Mouse (Mus musculus) frontal cortex, postnatal 25 days (tissue): ENCODE results near the gene Shkbp1.

Experiments used
- DNase-seq, 2 experiments: peaks; one replicate each; pipeline ENCODE4 v3.0.0; 2022; ENCODE audit warnings: low spot score in 2 of 2

Gene Shkbp1

DNA sequence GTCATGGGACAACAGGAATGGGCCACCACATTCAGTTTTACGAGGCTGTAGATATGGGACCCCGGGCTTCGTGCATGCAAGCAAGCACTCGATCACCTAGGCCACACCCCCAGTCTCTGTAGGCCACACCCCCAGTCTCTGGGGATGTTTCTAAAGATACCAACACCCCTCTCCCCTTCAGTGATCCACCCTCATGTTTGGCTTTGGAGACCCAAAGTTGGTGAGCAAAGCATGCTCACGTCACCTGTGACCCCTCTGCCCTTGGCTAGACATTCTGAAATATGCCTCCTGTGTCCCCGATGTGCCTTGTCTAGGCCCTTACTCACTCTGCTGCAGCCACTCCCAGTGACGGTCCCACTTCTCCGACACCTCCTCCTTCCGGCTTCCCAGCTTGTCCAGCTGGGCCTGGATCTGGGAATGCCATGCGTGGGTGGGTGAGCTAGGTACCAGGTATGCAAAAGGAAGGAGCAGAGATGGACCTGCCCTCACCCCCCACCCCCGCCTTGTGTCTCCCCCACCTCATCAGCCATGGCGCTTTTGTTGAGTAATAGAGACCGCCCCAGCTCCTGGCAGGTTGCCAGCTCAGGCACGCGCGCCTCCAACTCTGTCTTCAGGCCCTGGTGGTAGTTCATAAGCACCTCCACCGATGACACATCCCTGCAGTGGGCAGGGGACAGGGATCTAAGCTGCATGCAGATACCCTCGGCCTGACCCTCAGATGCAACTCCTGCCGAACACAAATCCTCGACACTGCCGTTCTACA lies 10.4 kb upstream of the Shkbp1 start:
- DNase-seq = no peak

DNA sequence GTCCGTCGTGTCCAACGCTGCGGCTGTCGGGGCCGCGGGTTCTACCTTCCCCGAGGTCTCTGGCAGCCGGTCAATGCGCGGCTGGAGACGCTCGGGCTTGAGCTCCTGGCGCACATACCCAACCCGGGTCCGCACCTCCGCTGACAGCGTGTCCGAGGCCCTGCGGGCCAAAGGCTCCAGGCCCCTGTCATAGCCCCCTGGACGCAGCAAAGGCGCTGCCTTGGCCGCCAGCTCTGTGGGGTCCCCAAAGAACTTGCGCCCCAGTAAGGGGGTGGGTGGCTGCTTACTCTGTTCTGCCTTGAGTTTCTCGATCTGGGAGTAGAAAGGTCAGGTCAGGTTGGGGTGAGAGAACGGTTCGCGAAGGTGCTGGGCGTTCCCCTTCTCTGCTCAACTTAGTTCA lies 8.6 kb upstream of the Shkbp1 start:
- DNase-seq = no peak

DNA sequence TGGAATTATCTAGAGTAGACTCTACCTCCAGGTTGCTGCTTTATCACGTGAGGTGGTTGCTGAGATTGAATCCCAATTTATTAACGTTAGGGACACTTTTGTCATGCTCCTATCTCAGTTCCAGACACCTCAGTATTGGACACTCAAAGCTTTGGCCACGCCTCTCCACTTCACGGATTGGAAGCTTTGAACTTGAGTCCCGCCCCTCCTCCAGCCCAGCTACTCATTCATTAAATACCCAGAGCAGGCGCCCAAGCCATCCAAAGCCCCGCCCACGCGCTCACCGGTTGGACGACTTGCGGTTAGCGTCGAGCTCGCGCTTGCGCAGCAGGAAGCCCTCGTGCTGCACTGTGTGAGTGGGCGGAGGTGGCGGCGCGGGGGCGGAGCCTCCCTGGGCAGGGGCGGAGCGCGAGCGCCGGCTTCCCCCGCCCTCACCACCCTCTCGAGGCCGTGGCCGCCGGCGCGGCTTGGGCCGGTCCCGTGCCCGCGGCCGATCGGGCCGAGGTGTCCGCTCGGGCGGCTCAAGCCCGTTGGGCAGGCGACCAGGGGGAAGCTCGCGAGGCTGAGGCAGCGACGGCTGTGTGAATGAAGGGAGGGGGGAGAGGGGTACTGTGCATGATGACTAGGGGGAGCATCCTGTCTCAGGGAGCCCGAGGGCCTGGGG lies 5.6 kb upstream of the Shkbp1 start:
- DNase-seq = peak; percentile 98 to 99

DNA sequence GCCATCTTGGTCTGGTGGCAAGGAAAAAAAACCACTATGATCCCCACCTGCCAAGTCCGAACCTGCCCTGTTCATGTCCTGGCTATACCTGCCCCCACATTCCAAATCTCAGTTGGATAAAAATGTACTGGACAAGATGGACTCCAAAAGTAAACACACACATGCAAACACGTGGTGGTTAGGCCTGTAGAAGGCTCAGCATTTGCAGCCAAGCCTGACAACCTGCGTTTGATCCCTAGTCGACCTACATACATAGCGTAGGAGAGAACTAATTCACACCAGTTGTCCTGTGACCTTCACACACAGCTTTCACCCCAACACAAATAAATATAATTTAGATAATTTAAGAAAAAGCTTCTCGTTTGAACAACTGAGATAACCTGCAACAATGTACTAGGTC lies 4.9 kb upstream of the Shkbp1 start:
- no peak for DNase-seq

DNA sequence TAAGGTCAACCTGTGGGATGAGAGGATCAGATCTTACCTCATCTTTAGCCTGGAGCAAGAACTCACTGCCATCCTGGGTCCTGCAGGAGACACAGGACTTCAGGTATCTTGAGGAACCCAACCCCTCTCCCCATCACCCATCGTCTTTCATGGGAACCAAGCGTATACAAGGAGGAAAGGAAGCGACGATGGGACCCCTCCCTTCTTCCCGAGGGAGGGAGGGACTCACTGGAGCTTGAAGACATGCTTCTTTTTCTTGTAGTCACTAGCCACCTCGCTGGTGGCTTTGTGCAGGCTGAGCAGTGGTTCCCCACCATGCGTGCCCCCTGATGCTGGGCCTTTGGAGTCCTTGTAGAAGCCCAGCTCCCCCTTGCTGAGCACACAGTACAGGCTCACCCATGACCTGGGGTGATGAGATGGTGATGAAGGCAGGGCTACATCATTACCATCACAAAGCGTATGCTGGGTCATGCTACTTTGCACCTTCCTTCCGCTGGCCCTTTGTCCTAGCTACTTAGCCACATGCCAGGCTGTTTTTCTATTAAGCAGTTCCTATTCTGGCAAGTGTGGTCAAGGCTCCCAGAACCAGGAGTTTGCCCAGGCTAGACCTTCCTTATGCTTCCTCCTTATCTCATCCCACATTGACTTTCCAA lies 4.0 kb upstream of the Shkbp1 start:
- DNase-seq = no peak

DNA sequence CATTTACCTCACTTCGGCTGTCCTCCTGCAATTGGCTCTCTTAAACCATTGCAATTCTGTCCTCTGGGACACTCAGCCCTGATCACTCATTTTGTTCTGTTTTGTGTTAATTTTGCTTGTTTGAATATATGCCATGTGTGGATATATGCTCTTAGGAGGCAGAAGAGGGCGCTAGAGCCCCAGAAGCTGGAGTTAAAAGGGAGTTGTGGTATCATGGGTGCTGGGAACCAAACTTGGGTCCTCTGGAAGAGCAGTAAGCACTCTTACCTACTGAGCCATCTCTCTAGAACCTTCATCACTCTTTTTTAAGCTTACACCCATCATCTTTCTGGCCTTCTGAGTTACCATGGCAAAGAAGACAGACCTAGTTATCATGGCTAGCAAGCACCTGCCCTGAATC lies 3.3 kb upstream of the Shkbp1 start:
- no peak for DNase-seq

DNA sequence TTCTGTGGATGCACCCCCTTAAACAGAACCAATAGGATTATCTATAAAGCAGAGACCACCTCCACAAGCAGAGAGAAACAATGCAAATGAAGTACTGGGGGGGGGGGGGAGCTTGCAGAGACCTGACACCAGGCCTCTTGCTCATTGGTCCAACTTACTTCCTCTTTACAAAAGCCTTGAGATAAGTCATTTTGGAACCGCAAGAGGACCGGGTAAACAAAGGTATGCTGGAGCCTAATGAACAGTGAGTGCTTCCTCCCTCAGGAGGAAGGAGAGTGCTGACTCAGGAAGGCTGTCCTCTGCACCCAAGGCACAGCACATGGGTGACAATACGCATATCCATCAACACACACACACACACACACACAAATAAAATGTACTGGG lies 1.8 kb upstream of the Shkbp1 start:
- no peak for DNase-seq

DNA sequence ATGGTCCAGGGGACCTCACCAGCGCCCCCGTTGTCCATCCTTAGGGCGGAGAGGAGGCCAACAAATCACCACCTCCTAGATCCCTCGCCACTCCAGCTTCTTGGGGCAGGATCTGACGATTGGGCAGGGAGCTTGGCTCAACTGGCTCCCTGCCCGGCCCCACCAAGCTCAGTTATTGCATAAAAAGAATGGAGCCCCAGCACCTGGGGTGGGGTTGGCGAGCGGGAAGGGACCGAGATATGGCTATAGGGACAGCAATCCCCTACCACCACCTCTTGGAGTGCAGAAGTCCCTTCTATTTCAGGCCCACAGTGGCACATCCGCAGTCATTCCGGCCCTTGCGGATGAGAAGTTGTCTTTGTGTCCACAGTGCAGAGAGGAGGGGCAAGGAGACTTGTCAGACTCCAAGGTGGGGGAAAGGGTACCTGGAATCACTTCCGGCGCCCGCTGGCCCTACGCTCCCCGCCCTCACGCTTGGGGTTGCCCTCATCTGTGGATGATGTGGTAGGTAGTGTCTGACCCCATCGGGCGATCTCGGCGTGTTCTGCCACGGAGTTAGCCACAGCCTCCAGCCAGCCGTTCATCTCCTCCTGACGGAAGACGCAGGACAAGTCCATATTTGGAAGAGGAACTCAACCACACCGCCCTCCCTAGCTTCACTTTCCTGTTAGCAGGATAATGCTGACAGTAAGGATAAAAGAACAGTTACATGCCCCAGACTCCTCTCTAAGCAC lies 1.2 kb upstream of the Shkbp1 start, which contains the start of gene Gm20479:
Gene Gm20479, minus strand, starts transcription at position 559 of the 734 bp plus-strand sequence.
- DNase-seq = no peak

DNA sequence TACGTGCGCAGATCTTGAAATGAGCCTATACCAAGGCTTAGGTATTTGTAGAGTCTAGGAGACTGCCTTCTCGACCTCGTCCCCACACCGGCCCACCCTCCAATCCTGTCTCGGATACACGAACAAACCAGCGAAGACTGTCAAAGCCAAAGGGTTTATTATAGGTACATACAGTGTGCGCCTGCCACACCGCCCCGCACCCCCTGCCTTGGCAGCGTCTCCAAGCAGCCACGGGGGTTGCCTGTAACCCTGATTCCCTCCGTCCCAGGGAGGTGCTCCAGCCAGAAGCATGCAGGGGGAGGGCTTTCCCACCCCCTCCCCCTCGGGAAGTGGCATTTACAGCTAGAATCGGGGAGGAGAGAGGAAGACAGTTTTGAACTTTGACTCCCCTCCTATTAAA lies 429 bp upstream of the Shkbp1 start:
- DNase-seq = no peak

DNA sequence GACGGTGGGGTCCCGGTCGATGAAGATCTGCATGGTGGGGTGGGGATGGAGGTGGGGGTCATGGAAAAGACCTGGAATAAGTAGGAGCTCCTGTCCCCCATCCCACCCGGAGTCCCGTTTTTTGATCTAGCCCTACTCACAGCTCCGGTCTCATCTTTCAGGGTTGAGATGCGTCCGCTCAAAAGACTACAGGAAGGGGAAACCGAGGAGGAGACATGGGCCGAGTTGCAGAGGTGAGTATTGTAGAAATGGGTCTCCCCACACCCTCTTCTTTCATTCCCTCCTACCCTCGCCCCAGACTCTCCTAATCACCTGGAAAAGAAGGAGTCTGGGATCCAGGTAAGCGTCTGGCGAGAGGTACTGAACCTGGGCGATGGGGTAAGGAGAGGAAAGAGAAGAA lies 558 bp downstream of the Shkbp1 start:
- DNase-seq = no peak

DNA sequence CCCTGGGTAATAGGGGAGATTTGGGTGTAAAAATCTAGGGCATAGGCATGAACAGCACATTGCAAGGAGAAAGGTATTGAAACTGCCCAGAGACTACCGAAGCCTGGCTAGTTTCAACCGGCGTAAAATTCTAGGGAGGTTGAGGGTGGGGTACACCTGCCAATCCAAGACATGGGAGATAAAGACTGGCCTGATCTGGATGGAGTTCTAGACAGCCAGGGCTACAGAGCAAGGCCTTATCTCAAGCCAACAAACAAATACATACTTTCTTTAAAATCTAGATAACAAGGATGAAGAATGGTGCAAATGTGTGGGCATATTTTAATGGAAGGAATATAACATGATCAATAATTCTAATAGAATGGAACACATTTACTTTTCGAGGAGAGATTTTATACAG lies 1.0 kb downstream of the Shkbp1 start:
- DNase-seq = no peak

DNA sequence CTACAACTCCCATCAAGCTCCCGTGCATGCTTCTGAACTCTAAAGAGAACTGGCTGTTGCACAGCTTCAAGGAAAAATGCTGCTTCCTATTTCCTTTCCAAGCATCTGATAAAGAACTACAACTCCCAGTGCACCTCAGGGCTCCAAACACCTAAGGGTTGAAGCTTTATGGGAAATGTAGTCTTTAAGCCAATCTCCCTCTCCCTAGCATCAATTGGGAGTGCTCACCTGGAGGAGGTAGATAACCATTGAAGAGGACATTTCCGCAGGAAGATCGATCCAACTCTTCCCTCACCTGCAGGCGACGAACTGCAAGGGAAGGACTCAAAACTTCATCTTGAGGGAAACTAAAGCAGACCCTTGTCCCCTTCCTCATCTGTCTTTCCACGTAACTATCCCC lies 1.7 kb downstream of the Shkbp1 start:
- no peak for DNase-seq

DNA sequence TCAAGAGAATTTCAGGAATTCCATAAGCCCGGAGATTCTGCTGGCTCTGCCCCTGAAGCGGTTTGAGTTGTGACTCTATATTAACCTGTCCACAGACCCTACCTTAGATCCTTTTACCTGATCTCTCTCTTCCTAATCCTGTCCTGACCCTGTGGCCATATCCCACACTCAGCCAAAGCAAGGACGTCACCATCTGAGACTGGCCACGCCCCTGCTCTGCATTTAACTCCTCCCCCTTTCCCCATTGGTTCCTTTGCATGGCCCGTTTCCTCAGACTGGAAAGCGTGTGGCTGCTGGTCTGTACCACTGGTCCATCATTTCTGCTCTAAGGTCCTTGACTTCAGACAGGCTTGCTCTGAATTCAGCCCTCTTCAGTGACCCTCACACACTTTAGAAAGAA lies 10.4 kb downstream of the Shkbp1 start:
- DNase-seq = no peak

DNA sequence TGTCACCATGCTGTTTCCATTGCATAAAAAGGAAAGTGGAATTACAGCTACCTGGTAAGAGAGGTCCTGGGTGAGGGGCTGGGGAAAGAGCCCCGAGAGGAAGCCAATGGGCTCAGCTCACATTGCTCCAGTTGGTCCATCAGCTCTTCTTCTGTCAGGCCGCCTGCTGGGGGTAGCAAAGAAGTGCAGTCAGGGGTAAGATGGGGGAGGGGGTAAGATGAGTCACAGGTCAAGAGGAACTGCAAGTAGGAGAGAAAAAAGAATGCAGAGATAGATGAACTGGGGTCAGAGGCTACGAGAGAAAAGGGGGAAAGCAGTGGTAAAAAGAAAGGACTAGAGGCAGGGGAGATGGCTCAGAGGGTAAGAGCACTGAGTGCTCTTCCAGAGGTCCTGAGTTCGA lies 13.2 kb downstream of the Shkbp1 start:
- DNase-seq = no peak

DNA sequence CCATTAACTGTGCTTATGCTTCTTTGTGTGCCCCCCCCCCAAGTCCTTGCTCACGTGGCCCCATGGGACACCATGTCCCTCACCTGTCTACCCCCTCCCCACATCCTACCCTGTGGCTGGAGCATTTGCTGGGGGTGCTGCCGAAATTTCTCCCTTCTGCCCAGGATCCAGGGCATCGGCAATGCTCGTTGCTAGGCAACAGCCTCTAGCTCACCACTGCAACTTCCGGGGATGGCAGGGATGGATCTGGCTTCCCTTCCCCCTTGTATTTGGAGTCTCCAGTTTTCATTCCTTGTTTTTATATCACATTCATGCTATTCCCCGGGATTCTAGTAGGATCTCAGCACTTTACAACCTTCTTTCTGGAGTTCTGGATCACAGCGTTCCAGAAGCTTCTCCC lies 16.3 kb downstream of the Shkbp1 start:
- DNase-seq = no peak

DNA sequence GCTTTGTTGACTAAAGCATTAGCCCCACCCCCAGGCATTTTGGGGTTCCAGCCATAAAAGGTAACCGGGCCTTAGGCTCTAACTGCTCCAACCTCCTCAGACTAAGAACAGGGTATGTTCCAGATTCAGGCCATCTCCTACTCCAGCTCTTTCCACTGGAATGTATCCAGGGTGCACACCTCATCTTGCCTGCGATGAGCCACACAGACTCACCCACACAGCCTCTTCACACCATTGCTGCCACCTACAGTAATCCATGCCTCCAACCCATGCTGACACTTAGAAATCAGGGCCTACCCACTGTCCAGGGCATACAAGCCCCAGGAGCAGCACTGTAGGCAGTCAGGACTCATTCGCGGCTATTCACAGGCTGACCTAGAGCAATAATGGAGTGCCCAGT lies 16.7 kb downstream of the Shkbp1 start:
- no peak for DNase-seq

DNA sequence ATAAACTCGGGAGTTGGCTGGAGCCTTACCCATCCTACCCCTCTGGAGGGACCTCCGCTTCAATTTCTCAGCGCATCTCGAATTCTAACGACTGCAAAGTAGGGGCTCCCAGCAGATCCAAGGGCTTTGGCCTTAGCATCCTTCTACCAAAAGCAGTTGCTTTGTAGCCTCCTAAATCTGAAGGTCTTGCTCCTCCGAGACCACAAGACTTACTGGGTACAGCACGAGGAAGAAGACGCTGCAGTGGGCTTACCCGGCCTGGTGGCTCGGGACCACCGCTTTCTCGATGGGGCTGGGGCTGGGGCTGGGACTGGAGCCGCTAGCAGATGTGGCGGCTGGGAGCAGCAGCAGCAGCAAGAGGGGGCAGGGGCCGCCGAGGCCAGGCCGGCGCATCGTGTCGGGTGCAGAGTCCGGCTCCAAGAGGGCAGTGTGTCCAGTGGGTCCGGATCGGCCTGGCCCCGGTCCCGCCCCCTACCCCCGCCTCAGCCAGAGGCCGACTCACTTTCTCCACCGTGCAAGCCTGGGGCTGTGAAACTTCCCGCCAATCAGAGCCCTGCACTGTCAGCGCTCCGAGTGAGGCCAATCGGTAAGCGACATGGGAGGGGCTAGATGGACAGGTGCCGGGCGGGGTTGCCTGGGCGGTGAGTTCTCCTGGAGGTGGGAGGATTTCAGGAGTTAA lies 18.5 kb downstream of the Shkbp1 start, which contains the start of gene Ltbp4:
Gene Ltbp4, minus strand, starts transcription at position 518 of the 679 bp plus-strand sequence.
- no peak for DNase-seq

DNA sequence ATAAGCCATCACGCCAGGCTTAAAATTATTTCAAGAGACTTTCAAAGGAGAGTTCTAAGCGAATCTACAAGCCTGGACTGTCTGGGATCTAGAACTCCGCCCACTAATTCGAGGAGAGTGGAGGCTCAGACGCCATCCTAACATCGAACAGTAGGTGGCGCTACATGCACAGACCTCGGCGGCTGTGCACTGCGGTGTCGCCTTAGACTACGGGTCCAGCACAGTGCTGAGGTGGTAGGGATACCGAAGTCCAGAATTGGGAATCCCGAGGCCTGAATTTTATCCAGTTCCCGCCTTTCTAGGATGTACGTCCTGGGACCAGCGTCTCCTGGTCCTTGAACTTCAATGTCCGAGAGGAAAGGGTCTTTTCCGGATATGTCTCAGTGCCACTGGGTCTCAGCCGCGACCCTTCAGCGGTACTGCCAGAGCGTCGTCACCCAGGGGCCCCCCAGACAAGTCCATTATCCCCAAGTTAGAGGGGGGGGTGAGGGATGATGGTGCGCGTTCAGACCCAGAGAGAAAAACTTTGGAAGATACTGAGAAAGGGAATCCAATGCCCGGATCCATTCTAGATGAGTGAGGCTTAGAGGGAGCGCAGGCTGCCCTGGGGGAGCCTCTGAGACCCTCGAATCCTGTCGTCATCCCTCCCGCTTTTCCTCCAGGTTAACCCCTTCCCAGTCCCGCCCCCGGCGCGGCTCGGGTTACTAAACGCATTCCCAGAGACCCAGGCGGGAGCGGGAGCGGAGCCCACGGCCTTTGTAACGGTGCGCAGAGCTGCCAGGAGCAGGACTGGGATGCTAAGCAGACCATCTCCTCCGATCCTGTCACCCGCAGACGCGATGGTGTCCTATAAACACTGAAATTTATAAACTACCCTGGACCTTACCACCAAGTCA lies 19.6 kb downstream of the Shkbp1 start:
- DNase-seq = peak; percentile 87 to 88

DNA sequence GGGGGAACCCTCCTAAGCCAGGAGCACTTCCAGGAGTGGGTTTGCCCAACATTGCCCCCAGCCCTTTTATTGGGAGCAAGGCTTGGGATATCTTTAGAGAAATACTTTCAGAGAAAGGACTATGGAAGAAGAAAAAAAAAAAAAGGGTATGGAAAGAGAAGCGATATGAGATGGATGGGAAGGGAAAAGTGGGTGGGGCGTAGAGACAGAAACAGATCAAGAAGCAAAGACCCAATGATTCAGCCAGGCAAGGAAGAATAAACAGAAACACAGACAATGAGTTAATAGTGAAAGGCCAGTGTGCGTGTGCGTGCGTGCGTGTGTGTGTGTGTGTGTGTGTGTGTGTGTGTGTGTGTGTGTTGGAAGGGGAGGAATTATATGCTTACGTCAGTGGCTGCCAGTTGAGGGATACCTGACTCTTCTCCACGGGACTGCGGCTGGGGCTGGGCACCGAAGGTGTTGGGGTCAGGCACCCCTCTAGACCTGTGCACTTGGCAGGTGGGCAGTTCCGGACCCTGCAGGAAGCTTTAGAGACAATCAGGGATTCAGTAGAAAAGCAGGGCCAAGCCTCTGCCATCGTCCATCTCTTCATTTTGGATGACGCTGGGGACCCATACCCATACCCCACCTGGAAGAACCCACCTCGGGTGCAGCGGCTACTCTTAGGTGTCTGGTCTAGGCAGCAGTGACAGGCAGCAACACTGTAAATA lies 20.7 kb downstream of the Shkbp1 start:
- no peak for DNase-seq

DNA sequence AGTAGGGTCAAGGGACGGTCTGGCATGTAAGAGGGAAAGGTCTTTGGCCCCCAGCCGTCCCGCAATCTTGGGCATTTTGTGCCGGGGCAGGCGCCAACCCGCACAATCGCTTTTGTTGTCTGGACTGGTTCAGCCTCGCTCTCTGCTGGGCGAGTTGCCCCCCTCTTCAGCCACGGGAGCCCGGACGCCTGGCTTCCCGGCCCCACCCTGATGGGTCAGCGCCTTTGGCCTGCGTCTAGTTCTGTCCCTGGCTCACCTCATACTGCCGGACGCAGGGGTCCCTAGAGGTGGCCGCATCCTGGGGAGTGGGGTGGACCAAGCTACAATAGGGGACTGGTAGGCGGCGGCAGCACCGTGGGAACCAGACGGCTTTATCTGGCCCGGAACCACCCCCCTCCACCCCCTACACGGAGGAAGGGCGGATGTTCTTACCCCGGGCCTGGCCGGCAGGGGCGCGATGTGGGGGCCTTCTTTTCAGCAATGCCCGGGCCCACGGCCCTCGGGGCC lies 21.4 kb downstream of the Shkbp1 start:
- no peak for DNase-seq
